Mouse (Mus musculus): ENCODE measurements around the gene Rnasek. TPM values are rescaled to one million over a fixed set of nuclear protein-coding genes. Genes with fewer than 3 reads are reported as not detected.

The Rnasek gene
- polyA plus RNA-seq, 1 experiment from 2014 or later, result 231 TPM

- Histone ChIP-seq H3K36me3 (no peaks in the 10 kb centered on the region), H3K27me3 (no peaks in the 10 kb centered on the region), H3K4me1 (no peaks in the 10 kb centered on the region; the same call in 1 of the 2 replicates), H3K4me3 (replicated peaks) (no peak overlapping the region), H3K27ac (replicated peaks) (no peak overlapping the region), H3K4me2 (replicated peaks) (no peak overlapping the region), H3K9me3 (replicated peaks) (no peaks in the 10 kb centered on the region), H3K9ac (no peak overlapping the region)
- 70% methylated on average over 5 of the region's 5 CpGs for WGBS
- ATAC-seq (ENCODE audit: insufficient number of reproducible peaks, low FRiP score, low TSS enrichment, low read depth), result no peak
Observed at GRCm38 (mm10) chr11:70200036-70200608, 39.5 kb downstream of the Rnasek start.

GRCm38 (mm10) chr11:70199107-70199506 is 40.5 kb downstream of the Rnasek start:
- no peaks in the 10 kb centered on the region for H3K36me3 ChIP-seq
- H3K27me3 ChIP-seq, result no peaks in the 10 kb centered on the region
- no peak overlapping the region for H3K4me2 ChIP-seq (replicated peaks)
- H3K27ac ChIP-seq (replicated peaks), result no peak overlapping the region
- H3K9ac ChIP-seq, result no peak overlapping the region
- H3K9me3 ChIP-seq (replicated peaks), result no peaks in the 10 kb centered on the region
- WGBS, result 78% methylated on average over 8 of the region's 8 CpGs
- no peak for ATAC-seq (ENCODE audit: insufficient number of reproducible peaks, low FRiP score, low TSS enrichment, low read depth)
- H3K4me3 ChIP-seq (replicated peaks), result no peak overlapping the region
- no peaks in the 10 kb centered on the region; the same call in 1 of the 2 replicates for H3K4me1 ChIP-seq

DNA sequence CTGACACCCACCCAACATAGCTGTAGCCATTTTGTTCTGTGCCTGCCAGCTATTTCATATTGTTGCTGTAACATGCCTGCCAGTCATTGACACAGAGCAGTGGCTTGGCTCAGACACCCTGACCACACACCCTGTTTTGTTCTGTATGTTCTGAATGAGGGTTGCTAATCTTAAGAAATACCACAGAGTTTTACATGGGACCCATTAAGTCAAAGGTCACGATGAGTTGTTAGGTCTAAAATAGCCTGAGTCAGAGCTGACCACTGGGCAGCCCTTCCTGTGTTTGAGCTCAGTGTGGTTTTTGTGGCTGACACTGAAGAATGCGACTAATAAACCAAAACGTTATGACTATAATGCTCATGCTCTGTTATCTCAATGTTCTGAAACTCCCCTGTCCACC is 41.3 kb downstream of the Rnasek start:
- H3K4me1 ChIP-seq, result no peaks in the 10 kb centered on the region; the same call in 1 of the 2 replicates
- H3K9me3 ChIP-seq (replicated peaks), result no peaks in the 10 kb centered on the region
- no peak for ATAC-seq (ENCODE audit: insufficient number of reproducible peaks, low FRiP score, low TSS enrichment, low read depth)
- 78% methylated on average over 3 of the region's 3 CpGs for WGBS
- H3K36me3 ChIP-seq, result no peaks in the 10 kb centered on the region
- no peak overlapping the region for H3K9ac ChIP-seq
- H3K27me3 ChIP-seq, result no peaks in the 10 kb centered on the region
- no peak overlapping the region for H3K4me2 ChIP-seq (replicated peaks)
- no peak overlapping the region for H3K4me3 ChIP-seq (replicated peaks)
- H3K27ac ChIP-seq (replicated peaks), result no peak overlapping the region

- 43% methylated on average over 11 of the region's 11 CpGs for WGBS
- Histone ChIP-seq H3K27me3 (no peaks in the 10 kb centered on the region), H3K9ac (no peak overlapping the region), H3K36me3 (no peaks in the 10 kb centered on the region), H3K4me2 (replicated peaks) (no peak overlapping the region), H3K27ac (replicated peaks) (no peak overlapping the region), H3K4me1 (no peaks in the 10 kb centered on the region), H3K9me3 (replicated peaks) (no peaks in the 10 kb centered on the region), H3K4me3 (replicated peaks) (no peak overlapping the region)
- no peak for ATAC-seq (ENCODE audit: insufficient number of reproducible peaks, low FRiP score, low TSS enrichment, low read depth)
Observed at GRCm38 (mm10) chr11:70193354-70194285, 46.0 kb downstream of the Rnasek start.

DNA sequence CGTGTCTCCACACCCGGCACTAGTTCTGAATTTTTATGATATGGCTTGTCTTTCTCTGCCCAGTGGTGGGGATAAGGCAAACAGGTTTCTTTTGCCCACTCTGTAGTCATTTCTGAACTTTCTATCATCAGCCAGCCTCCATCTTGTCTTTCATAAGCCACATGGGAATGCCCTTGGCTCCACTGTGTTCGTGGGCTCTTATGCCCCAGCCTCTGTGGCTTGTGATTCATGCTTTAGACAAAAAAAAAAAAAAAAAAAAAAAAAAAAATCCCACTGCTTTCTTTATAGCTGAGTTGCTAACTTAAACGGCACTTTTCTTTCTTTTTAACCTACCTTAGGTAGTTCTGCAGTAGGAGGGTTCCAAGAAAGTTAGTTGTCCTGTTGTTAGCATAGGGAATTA is 47.5 kb downstream of the Rnasek start:
- no peaks in the 10 kb centered on the region for H3K4me1 ChIP-seq
- ATAC-seq (ENCODE audit: insufficient number of reproducible peaks, low FRiP score, low TSS enrichment, low read depth), result no peak
- no peak overlapping the region for H3K4me3 ChIP-seq (replicated peaks)
- no peaks in the 10 kb centered on the region for H3K27me3 ChIP-seq
- H3K9me3 ChIP-seq (replicated peaks), result no peaks in the 10 kb centered on the region
- H3K9ac ChIP-seq, result no peak overlapping the region
- H3K27ac ChIP-seq (replicated peaks), result no peak overlapping the region
- H3K4me2 ChIP-seq (replicated peaks), result no peak overlapping the region
- WGBS, result 70% methylated on average over 4 of the region's 4 CpGs
- no peaks in the 10 kb centered on the region for H3K36me3 ChIP-seq

GRCm38 (mm10) chr11:70191188-70191587 is 48.5 kb downstream of the Rnasek start:
- H3K4me3 ChIP-seq (replicated peaks), result no peak overlapping the region
- H3K4me2 ChIP-seq (replicated peaks), result no peak overlapping the region
- ATAC-seq (ENCODE audit: insufficient number of reproducible peaks, low FRiP score, low TSS enrichment, low read depth), result no peak
- no peak overlapping the region for H3K9ac ChIP-seq
- H3K36me3 ChIP-seq, result no peaks in the 10 kb centered on the region
- H3K9me3 ChIP-seq (replicated peaks), result no peaks in the 10 kb centered on the region
- 84% methylated on average over 6 of the region's 6 CpGs for WGBS
- no peaks in the 10 kb centered on the region for H3K4me1 ChIP-seq
- H3K27ac ChIP-seq (replicated peaks), result no peak overlapping the region
- no peaks in the 10 kb centered on the region for H3K27me3 ChIP-seq

DNA sequence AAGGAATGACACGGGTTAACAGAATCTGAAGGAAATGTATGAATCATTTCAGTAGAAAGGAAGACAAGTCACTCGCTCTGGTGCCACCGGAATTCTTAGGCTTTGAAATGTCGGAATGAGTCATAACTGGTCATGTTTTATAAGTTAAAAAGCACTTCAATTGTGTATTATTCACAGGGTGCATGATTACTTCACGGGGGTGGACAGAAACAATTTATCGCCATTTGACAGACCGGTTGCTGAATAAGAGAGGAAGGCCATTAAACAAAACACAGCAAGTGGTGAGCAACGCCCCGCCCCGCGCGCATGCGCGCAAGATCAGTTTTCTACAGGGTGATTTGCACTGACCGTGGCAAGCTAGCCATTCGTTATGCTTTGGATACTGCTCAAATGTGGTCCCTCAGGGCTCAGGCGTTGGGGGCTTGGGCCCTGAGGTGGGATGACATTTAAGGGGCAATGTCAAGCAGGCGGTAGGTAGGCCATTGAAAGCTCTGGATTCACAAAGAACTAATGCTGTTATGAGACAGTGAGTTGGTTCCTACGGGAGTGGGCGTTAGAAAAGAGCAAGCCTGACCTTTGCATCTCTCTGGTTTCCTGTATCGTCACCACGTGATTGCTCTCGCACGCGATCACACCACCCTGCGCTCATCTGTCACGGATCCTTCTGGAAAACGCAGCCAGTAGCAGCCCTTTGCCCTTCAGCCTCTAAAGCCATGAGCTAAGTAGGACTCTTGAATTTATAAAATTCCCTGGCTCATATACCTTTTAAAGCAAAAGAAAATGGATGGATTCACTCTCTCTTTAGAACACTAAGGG is 50.1 kb downstream of the Rnasek start:
- Histone ChIP-seq H3K4me2 (replicated peaks) (no peak overlapping the region), H3K36me3 (no peaks in the 10 kb centered on the region), H3K9ac (no peak overlapping the region), H3K27ac (replicated peaks) (no peak overlapping the region), H3K4me3 (replicated peaks) (no peak overlapping the region), H3K27me3 (no peaks in the 10 kb centered on the region), H3K9me3 (replicated peaks) (no peaks in the 10 kb centered on the region), H3K4me1 (no peaks in the 10 kb centered on the region)
- ATAC-seq (ENCODE audit: insufficient number of reproducible peaks, low FRiP score, low TSS enrichment, low read depth), result no peak
- WGBS, result 79% methylated on average over 28 of the region's 28 CpGs

MicroRNAs within 50 kb of the gene (microRNA counts, 519-probe panel; counts per million panel counts)
- 832 counts per million, percentile 3 among the panel's probes with 10 or more counts for microRNA mmu-miR-195
- microRNA mmu-miR-497, result 2,146 counts per million, percentile 46 among the panel's probes with 10 or more counts

Small RNA genes within 50 kb of the gene (microRNA-seq; reads per million reads assigned to microRNA genes)
- gene Mir195a (ENCODE audit: borderline number of aligned reads) (892 reads per million, percentile 75 among the genes with 10 or more reads in this experiment), gene Mir497 (ENCODE audit: borderline number of aligned reads) (not detected), gene Mir497b (ENCODE audit: borderline number of aligned reads) (not detected)

Other genes with a start within 250 kb of the Rnasek start
- 543 and 559 TPM in 2 replicates for gene Gabarap, start 248.7 kb downstream of the Rnasek start, polyA plus RNA-seq (2015; fragmentation: Nextera tagmentation; extraction: Ambion mirVana)
- gene Phf23, start 244.1 kb downstream of the Rnasek start, polyA plus RNA-seq (2015; fragmentation: Nextera tagmentation; extraction: Ambion mirVana), result 77.8 and 83.0 TPM in 2 replicates
- gene Dvl2, start 239.2 kb downstream of the Rnasek start, polyA plus RNA-seq (2015; fragmentation: Nextera tagmentation; extraction: Ambion mirVana), result 47.3 and 52.3 TPM in 2 replicates
- gene Acadvl, start 224.4 kb downstream of the Rnasek start, polyA plus RNA-seq (2015; fragmentation: Nextera tagmentation; extraction: Ambion mirVana), result 95.6 and 97.7 TPM in 2 replicates
- 11.4 and 14.4 TPM in 2 replicates for gene Dlg4, start 222.9 kb downstream of the Rnasek start, polyA plus RNA-seq (2015; fragmentation: Nextera tagmentation; extraction: Ambion mirVana)
- gene Asgr1, start 185.8 kb downstream of the Rnasek start, polyA plus RNA-seq (2015; fragmentation: Nextera tagmentation; extraction: Ambion mirVana), result 0.24 and 0.27 TPM in 2 replicates
- 0.12 and 0.26 TPM in 2 replicates for gene Asgr2, start 147.2 kb downstream of the Rnasek start, polyA plus RNA-seq (2015; fragmentation: Nextera tagmentation; extraction: Ambion mirVana)
- 0.42 and 2.1 TPM in 2 replicates for gene Mgl2, start 109.5 kb downstream of the Rnasek start, polyA plus RNA-seq (2015; fragmentation: Nextera tagmentation; extraction: Ambion mirVana)
- 1.5 and 2.6 TPM in 2 replicates for gene Clec10a, start 83.6 kb downstream of the Rnasek start, polyA plus RNA-seq (2015; fragmentation: Nextera tagmentation; extraction: Ambion mirVana)
- 6.9 and 11.2 TPM in 2 replicates for gene Slc16a11, start 27.1 kb downstream of the Rnasek start, polyA plus RNA-seq (2015; fragmentation: Nextera tagmentation; extraction: Ambion mirVana)
- gene Slc16a13, start 18.8 kb downstream of the Rnasek start, polyA plus RNA-seq (2015; fragmentation: Nextera tagmentation; extraction: Ambion mirVana), result 10.3 and 13.2 TPM in 2 replicates
- 11.9 and 12.4 TPM in 2 replicates for gene Bcl6b, start 10.0 kb downstream of the Rnasek start, polyA plus RNA-seq (2015; fragmentation: Nextera tagmentation; extraction: Ambion mirVana)
- gene 0610010K14Rik, start 1.9 kb downstream of the Rnasek start, polyA plus RNA-seq (2015; fragmentation: Nextera tagmentation; extraction: Ambion mirVana), result 157 and 177 TPM in 2 replicates
- 9.5 and 12.0 TPM in 2 replicates for gene Gm21988, start within 50 bp of the Rnasek start, polyA plus RNA-seq (2015; fragmentation: Nextera tagmentation; extraction: Ambion mirVana)
- gene Alox12, start 15.5 kb upstream of the Rnasek start, polyA plus RNA-seq (2015; fragmentation: Nextera tagmentation; extraction: Ambion mirVana), result 15.4 and 17.6 TPM in 2 replicates
- 5.9 and 6.9 TPM in 2 replicates for gene Alox12e, start 82.8 kb upstream of the Rnasek start, polyA plus RNA-seq (2015; fragmentation: Nextera tagmentation; extraction: Ambion mirVana)
- 1.3 and 2.6 TPM in 2 replicates for gene Alox15, start 112.2 kb upstream of the Rnasek start, polyA plus RNA-seq (2015; fragmentation: Nextera tagmentation; extraction: Ambion mirVana)
- 33.6 and 35.0 TPM in 2 replicates for gene Pelp1, start 170.2 kb upstream of the Rnasek start, polyA plus RNA-seq (2015; fragmentation: Nextera tagmentation; extraction: Ambion mirVana)
- gene Arrb2, start 192.8 kb upstream of the Rnasek start, polyA plus RNA-seq (2015; fragmentation: Nextera tagmentation; extraction: Ambion mirVana), result 26.1 and 28.8 TPM in 2 replicates
- 37.0 and 42.9 TPM in 2 replicates for gene Med11, start 212.1 kb upstream of the Rnasek start, polyA plus RNA-seq (2015; fragmentation: Nextera tagmentation; extraction: Ambion mirVana)
- 0.63 and 0.71 TPM in 2 replicates for gene Zmynd15, start 219.6 kb upstream of the Rnasek start, polyA plus RNA-seq (2015; fragmentation: Nextera tagmentation; extraction: Ambion mirVana)
- gene Cxcl16, start 220.1 kb upstream of the Rnasek start, polyA plus RNA-seq (2015; fragmentation: Nextera tagmentation; extraction: Ambion mirVana), result 4.1 and 4.5 TPM in 2 replicates

Measured in embryonic facial prominence, embryonic 15.5 days (tissue).